8 mouse cellular contexts compared by ENCODE assay signal in genomic region chr2:84386563-84387393, GRCm38 (mm10). TPM values are rescaled to one million over a fixed set of nuclear protein-coding genes. Genes with fewer than 3 reads are reported as not detected.
DNase-seq lines count a peak whose midpoint lies in the region; ATAC-seq lines count a peak whose summit lies in the region.

No protein-coding gene starts in this region.

- H3K9me3 ChIP-seq in forebrain, embryonic 13.5 days (replicated peaks) = no peaks in the 10 kb centered on the region
- H3K9me3 ChIP-seq in forebrain, embryonic 10.5 days = no peaks in the 10 kb centered on the region
- no peaks in the 10 kb centered on the region for H3K9me3 ChIP-seq in embryonic facial prominence, embryonic 13.5 days
- H3K9me3 ChIP-seq in intestine, embryonic 15.5 days = no peaks in the 10 kb centered on the region
- no peaks in the 10 kb centered on the region for H3K9me3 ChIP-seq in midbrain, embryonic 13.5 days

- 47% methylated on average over 18 of the region's 18 CpGs for WGBS in forebrain, embryonic 13.5 days
- 53% methylated on average over 18 of the region's 18 CpGs for WGBS in forebrain, embryonic 10.5 days
- WGBS in embryonic facial prominence, embryonic 13.5 days = 34% methylated on average over 18 of the region's 18 CpGs
- 48% methylated on average over 18 of the region's 18 CpGs for WGBS in intestine, embryonic 15.5 days
- WGBS in midbrain, embryonic 13.5 days = 35% methylated on average over 18 of the region's 18 CpGs

- no peaks in the 10 kb centered on the region for H3K27me3 ChIP-seq in forebrain, embryonic 13.5 days
- peaks cover 5% of the 10 kb centered on the region; the same call in 1 of the 2 replicates for H3K27me3 ChIP-seq in forebrain, embryonic 10.5 days (ENCODE audit: poor library complexity, severe bottlenecking)
- H3K27me3 ChIP-seq in embryonic facial prominence, embryonic 13.5 days = no peaks in the 10 kb centered on the region
- H3K27me3 ChIP-seq in intestine, embryonic 15.5 days (replicated peaks) = no peaks in the 10 kb centered on the region
- H3K27me3 ChIP-seq in midbrain, embryonic 13.5 days = no peaks in the 10 kb centered on the region

- DNase-seq in forebrain, embryonic 10.5 days (ENCODE audit: extremely low spot score, low spot score) = no peak
- no peak for DNase-seq in urinary bladder, postnatal 4 days (ENCODE audit: low spot score in 2 of 2)
- DNase-seq in ovary, adult 18-20 months (ENCODE audit: low spot score) = no peak

- no peaks in the 10 kb centered on the region for H3K36me3 ChIP-seq in forebrain, embryonic 13.5 days (ENCODE audit: poor library complexity, severe bottlenecking)
- H3K36me3 ChIP-seq in forebrain, embryonic 10.5 days (replicated peaks) = no peaks in the 10 kb centered on the region
- H3K36me3 ChIP-seq in embryonic facial prominence, embryonic 13.5 days = no peaks in the 10 kb centered on the region
- H3K36me3 ChIP-seq in intestine, embryonic 15.5 days = no peaks in the 10 kb centered on the region
- H3K36me3 ChIP-seq in midbrain, embryonic 13.5 days = no peaks in the 10 kb centered on the region

- no peak overlapping the region for H3K4me3 ChIP-seq in forebrain, embryonic 13.5 days
- H3K4me3 ChIP-seq in forebrain, embryonic 10.5 days = no peak overlapping the region
- H3K4me3 ChIP-seq in embryonic facial prominence, embryonic 13.5 days = peak overlapping the region; percentile 23
- no peak overlapping the region for H3K4me3 ChIP-seq in intestine, embryonic 15.5 days (replicated peaks)
- H3K4me3 ChIP-seq in midbrain, embryonic 13.5 days (replicated peaks) = peak overlapping the region; percentile 22

- peak overlapping the region; percentile 22 for H3K4me2 ChIP-seq in forebrain, embryonic 13.5 days
- peak overlapping the region; percentile 46 for H3K4me2 ChIP-seq in embryonic facial prominence, embryonic 13.5 days
- H3K4me2 ChIP-seq in intestine, embryonic 15.5 days (replicated peaks) = peak overlapping the region; percentile 27
- peak overlapping the region; percentile 43 for H3K4me2 ChIP-seq in midbrain, embryonic 13.5 days (replicated peaks)

- ATAC-seq in forebrain, embryonic 13.5 days = no peak
- ATAC-seq in embryonic facial prominence, embryonic 13.5 days (ENCODE audit: insufficient number of reproducible peaks, insufficient read depth, low FRiP score, low TSS enrichment, low read depth) = no peak
- ATAC-seq in intestine, embryonic 15.5 days = peak; percentile 41; the same call in 1 of the 2 replicates
- peak; percentile 45; the same call in 1 of the 2 replicates for ATAC-seq in midbrain, embryonic 13.5 days
- no peak for ATAC-seq in CD4-positive, CD25-positive, alpha-beta regulatory T cell, adult 4 months

- no peak overlapping the region for H3K27ac ChIP-seq in forebrain, embryonic 13.5 days
- H3K27ac ChIP-seq in forebrain, embryonic 10.5 days = no peak overlapping the region
- 0 out of 2 replicates have a peak overlapping the region, but pooled peaks have one; percentile 28 for H3K27ac ChIP-seq in embryonic facial prominence, embryonic 13.5 days
- no peak overlapping the region for H3K27ac ChIP-seq in intestine, embryonic 15.5 days
- no peak overlapping the region for H3K27ac ChIP-seq in midbrain, embryonic 13.5 days

- H3K9ac ChIP-seq in forebrain, embryonic 13.5 days = no peak overlapping the region
- H3K9ac ChIP-seq in embryonic facial prominence, embryonic 13.5 days = no peak overlapping the region
- no peak overlapping the region for H3K9ac ChIP-seq in intestine, embryonic 15.5 days
- H3K9ac ChIP-seq in midbrain, embryonic 13.5 days (replicated peaks) = no peak overlapping the region

- no peaks in the 10 kb centered on the region for H3K4me1 ChIP-seq in forebrain, embryonic 13.5 days
- H3K4me1 ChIP-seq in forebrain, embryonic 10.5 days = peaks cover 30% of the 10 kb centered on the region
- H3K4me1 ChIP-seq in embryonic facial prominence, embryonic 13.5 days = peaks cover 13% of the 10 kb centered on the region; the same call in 1 of the 2 replicates
- H3K4me1 ChIP-seq in intestine, embryonic 15.5 days (replicated peaks) = no peaks in the 10 kb centered on the region
- peaks cover 9% of the 10 kb centered on the region; the same call in 1 of the 2 replicates for H3K4me1 ChIP-seq in midbrain, embryonic 13.5 days (replicated peaks)

RNA-seq across cellular contexts. Expression of gene Calcrl, which starts 38.4 kb away (rescaled TPM):
- 5.6 and 5.7 TPM in 2 replicates for polyA plus RNA-seq in forebrain, embryonic 13.5 days (2015; fragmentation: Nextera tagmentation; extraction: Ambion mirVana)
- 9.5 and 10.4 TPM in 2 replicates for polyA plus RNA-seq in forebrain, embryonic 10.5 days (2016; fragmentation: Nextera tagmentation; extraction: Ambion mirVana)
- 14.7 and 20.5 TPM in 2 replicates for polyA plus RNA-seq in embryonic facial prominence, embryonic 13.5 days (2015; fragmentation: Nextera tagmentation; extraction: Ambion mirVana)
- 24.0 and 30.8 TPM in 2 replicates for polyA plus RNA-seq in intestine, embryonic 15.5 days (2015; fragmentation: Nextera tagmentation; extraction: Ambion mirVana)
- polyA plus RNA-seq in midbrain, embryonic 13.5 days (2015; fragmentation: Nextera tagmentation; extraction: Ambion mirVana) = 7.0 and 8.5 TPM in 2 replicates
- polyA plus RNA-seq in CD4-positive, CD25-positive, alpha-beta regulatory T cell, adult 4 months (2017; shearing (Covaris generic)) = 10 to 100 TPM; 25.6 to 26.7 TPM

Comparison
In these comparisons a context has a peak if more than half of its experiments do, and no peak if none do; other contexts are left out.
1. ATAC-seq: peak in intestine, embryonic 15.5 days (single experiment) and midbrain, embryonic 13.5 days (single experiment); none in forebrain, embryonic 13.5 days (single experiment), embryonic facial prominence, embryonic 13.5 days (single experiment) and CD4-positive, CD25-positive, alpha-beta regulatory T cell, adult 4 months (single experiment).
2. H3K4me3 ChIP-seq: peak in embryonic facial prominence, embryonic 13.5 days (single experiment) and midbrain, embryonic 13.5 days (single experiment); none in forebrain, embryonic 13.5 days (single experiment), forebrain, embryonic 10.5 days (single experiment) and intestine, embryonic 15.5 days (single experiment).
3. Peak in every context shown above with its lines, with median percentiles within 50 percentile points of each other: H3K4me2 ChIP-seq.